Mouse (Mus musculus) CH12.LX (cell line): ENCODE results near the gene Actn2.

Experiments used
- CTCF ChIP-seq, 2 experiments: IDR thresholded peaks in 1 of 2; conservative IDR thresholded peaks in 1 of 2; 2 replicates each; pipeline ENCODE4 v1.5.1; 2011 to 2012; ENCODE audit warnings: low read depth in 2 of 2, low read length in 2 of 2, improper control_type of control experiment in 1 of 2, inconsistent platforms in 1 of 2, mild to moderate bottlenecking in 1 of 2, moderate library complexity in 1 of 2
- E2F4 ChIP-seq: IDR thresholded peaks from 2 replicates; pipeline ENCODE4 v1.6.1; 2011; ENCODE audit warnings: low read depth, low read length, improper control_type of control experiment; ENCODE audit not compliant: insufficient replicate concordance
- EP300 ChIP-seq: IDR thresholded peaks from 2 replicates; pipeline ENCODE4 v1.6.1; 2011; ENCODE audit warnings: low read length, improper control_type of control experiment
- MAX ChIP-seq: IDR thresholded peaks from 2 replicates; pipeline ENCODE4 v1.6.1; 2011; ENCODE audit warnings: low read length, improper control_type of control experiment
- MYC ChIP-seq: IDR thresholded peaks from 2 replicates; pipeline ENCODE4 v1.6.1; 2011; ENCODE audit warnings: low read depth, mild to moderate bottlenecking, improper control_type of control experiment, low read length
- POLR2A ChIP-seq: IDR thresholded peaks from 2 replicates; pipeline ENCODE4 v1.6.1; 2011; ENCODE audit warnings: low read depth, mild to moderate bottlenecking, improper control_type of control experiment, low read length
- TCF12 ChIP-seq: IDR thresholded peaks from 2 replicates; pipeline ENCODE4 v1.6.1; 2014; ENCODE audit warnings: low read depth, mild to moderate bottlenecking, inconsistent platforms, low read length, improper control_type of control experiment
- USF1 ChIP-seq: IDR thresholded peaks from 2 replicates; pipeline ENCODE4 v1.6.1; 2014; ENCODE audit warnings: low read depth, mild to moderate bottlenecking, inconsistent platforms, low read length, improper control_type of control experiment

- TF ChIP-seq USF1 (no peak), CTCF (conservative IDR thresholded peaks at IDR 0.05 in 1 of 2, IDR thresholded peaks at IDR 0.05 in 1 of 2; ENCODE audit: low read depth in 2 of 2, low read length in 2 of 2) (no peak), MAX (no peak), POLR2A (no peak), E2F4 (no peak), EP300 (no peak), TCF12 (no peak), MYC (no peak)
Measured at GRCm38 (mm10) chr13:12309446-12309845, 31.1 kb downstream of the Actn2 start.
